Mouse (Mus musculus): ENCODE results near the gene Gtf3c6.

GRCm38 (mm10) chr10:40246374-40247165, 11.3 kb downstream of the Gtf3c6 start, which contains the start of gene Rpf2:
- TF ChIP-seq CTCF (conservative IDR thresholded peaks at IDR 0.05; ENCODE audit: insufficient read depth, insufficient read length, low read depth, low read length) (no peak), POLR2A (IDR thresholded peaks at IDR 0.05; ENCODE audit: low read depth, low read length) (no peak)
